Mouse (Mus musculus): ENCODE results near the gene Abi1.
"Not testable (repeated sequence)": the region's sequence is repeated elsewhere in the genome, so short reads cannot be mapped to it uniquely, and the experiment has no call there.

Abi1 gene

DNA sequence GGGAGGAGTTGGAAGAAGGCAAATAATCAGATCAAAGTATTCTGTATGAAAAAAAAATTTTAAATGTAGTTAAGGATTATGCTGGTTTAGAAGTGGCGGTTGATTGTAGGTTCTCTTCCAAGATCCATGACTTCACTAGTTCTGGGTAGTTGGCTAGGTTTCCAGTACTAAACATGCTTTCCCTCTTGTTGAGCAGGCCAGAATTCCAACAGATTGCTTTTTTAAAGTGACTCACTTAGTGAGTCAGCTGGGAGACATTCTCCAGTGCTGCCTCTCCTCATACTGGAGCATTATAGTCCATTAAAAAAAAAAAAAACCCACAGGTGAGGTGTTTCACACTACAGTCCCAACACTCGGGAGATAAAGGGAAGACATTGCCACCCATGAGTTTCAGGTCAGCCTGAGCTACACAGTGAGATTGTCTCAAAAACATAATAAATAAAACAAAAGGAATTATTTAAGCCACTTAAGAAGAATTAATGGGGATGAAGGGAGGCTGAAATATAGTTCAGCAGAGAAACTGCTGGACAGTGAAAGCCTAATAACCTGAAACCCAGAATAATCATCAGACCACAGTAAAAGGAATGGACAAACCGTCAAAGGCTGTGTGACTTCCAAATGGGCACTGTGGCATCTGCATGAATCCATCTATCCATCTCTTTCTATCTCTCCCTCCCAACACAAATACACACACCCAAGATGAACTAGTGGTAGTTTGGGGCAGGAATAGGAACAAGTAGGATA, 5.2 kb downstream of the Abi1 start:
- no peak for DNase-seq (ENCODE audit: low read depth, low spot score)

- DNase-seq (ENCODE audit: low read depth, low spot score), result no peak
Observed at GRCm38 (mm10) chr2:23030631-23031030, 9.4 kb downstream of the Abi1 start.

GRCm38 (mm10) chr2:23028826-23029225, 11.2 kb downstream of the Abi1 start:
- DNase-seq (ENCODE audit: low read depth, low spot score), result no peak

DNA sequence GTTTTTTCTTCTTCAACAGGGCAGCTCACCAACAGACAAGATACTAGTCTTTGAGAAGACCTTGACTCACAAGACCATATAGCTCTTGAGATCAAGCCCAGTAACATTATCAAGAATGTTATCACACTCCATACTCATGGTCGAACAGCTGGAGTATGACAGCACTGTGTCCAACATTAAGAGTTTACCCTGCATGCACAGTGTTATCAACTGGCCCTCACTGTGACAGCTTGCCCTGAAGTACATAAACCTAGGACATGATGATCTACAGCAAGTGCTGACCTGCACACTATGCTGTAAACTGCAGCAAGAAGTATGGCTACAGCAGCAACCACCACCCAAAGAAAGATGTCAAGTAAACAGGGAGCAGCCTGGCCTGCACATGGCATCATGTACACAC, 13.7 kb downstream of the Abi1 start:
- no peak for DNase-seq (ENCODE audit: low read depth, low spot score)

- DNase-seq (ENCODE audit: low read depth, low spot score), result no peak
Observed at GRCm38 (mm10) chr2:23023714-23024282, 16.2 kb downstream of the Abi1 start.

- DNase-seq (ENCODE audit: low read depth, low spot score), result no peak
Observed at GRCm38 (mm10) chr2:23023023-23023422, 17.0 kb downstream of the Abi1 start.

DNA sequence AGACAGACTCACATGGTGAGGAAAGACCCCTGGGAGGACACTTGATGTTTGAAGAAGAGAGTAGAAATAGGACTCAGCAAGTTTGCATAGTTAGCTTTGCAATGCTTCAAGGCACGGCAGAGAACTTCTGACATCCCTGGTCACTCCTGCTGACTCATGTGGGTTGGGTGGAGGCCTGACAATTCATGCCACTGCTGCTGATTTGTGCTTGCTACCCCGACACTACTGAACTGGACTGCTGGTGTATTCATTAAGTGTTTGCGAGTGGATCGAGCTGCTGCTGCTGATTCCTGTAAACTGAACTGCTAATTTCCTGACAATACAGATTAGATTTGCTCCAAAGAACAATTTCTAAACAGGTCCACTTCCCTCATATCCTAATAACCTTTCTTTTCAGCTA, 18.3 kb downstream of the Abi1 start:
- no peak for DNase-seq (ENCODE audit: low read depth, low spot score)

DNA sequence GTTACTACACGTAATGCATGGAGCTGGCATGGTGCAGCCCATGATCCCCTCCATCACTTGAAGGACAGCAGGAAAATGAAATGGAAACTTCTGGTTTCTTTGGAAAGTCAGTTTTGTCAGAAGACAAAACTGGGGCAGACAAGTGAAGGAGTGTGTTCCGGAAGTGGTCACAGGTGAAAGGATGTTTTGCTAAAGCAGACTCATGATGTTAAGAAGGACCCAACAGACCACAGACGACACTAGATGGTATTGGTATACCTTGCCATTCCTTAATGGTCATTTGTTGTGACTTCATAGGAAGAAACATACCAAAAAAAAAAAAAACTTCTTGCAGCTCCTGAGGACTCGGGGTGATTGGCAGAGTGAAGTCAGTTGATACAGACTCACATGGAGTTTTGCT, 18.7 kb downstream of the Abi1 start:
- no peak for DNase-seq (ENCODE audit: low read depth, low spot score)

- DNase-seq (ENCODE audit: low read depth, low spot score), result no peak
Observed at GRCm38 (mm10) chr2:23019170-23019569, 20.9 kb downstream of the Abi1 start.

DNA sequence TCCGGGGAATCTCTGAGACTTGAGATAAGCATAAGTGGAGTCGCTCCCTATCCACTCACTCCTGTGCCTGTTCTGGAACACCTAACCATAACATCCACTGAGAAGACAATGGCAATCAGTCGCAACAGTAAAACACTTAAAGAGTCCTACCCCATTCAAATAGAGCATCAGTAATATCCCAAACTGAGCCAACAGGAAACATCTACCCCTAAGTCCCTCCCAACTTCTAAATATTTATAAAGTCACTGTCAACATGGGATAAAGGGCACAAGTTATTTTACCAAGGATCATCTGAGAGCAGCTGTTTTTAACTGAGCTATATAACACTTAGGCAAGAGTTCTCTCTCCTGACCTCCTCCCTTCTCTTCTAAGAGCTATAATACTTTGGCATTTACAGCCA, 23.9 kb downstream of the Abi1 start:
- no peak for DNase-seq (ENCODE audit: low read depth, low spot score)

DNA sequence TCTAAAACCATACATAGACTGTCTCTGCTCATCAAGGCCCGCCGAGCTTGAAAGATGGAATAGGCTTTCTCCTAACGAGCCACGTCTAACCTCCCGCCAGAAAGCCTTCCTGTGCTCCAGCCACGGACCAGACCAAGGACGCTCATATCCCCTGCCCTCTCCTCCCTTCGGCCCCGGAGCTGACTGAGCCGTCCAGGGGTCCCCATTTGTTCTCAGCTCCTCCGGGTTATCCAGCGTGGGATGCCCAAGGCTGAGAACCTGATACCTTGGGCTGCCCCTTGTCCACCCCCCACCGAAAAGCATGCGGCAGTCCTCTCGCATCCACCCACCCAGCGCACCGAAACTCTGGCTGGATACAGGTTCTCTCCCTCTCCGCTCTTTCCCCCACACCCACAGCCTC, 24.7 kb downstream of the Abi1 start:
- DNase-seq (ENCODE audit: low read depth, low spot score), result no peak

- not testable (repeated sequence) for DNase-seq (ENCODE audit: low read depth, low spot score)
Observed at GRCm38 (mm10) chr2:23014935-23015334, 25.1 kb downstream of the Abi1 start.

DNA sequence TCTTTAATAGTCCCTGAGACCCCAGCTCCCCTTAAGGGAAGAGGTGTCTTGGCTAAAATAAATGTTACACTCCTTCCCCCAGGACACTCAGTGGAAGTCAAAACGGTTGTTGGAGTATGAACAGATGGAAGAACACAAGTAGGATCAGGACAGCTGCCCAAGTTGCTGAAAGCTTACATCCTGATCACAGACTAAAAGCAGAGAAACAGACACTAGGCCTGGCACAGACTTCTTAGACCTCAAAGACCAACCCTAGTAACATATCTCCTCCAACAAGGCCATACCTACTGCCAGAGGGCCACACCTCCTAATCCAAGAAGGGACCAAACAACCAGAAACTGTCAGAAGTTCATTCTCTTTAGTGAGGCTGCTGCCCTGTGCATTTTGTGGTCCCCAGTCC, 31.8 kb downstream of the Abi1 start:
- DNase-seq (ENCODE audit: low read depth, low spot score), result no peak

GRCm38 (mm10) chr2:23007577-23007976, 32.5 kb downstream of the Abi1 start:
- DNase-seq (ENCODE audit: low read depth, low spot score), result no peak

DNA sequence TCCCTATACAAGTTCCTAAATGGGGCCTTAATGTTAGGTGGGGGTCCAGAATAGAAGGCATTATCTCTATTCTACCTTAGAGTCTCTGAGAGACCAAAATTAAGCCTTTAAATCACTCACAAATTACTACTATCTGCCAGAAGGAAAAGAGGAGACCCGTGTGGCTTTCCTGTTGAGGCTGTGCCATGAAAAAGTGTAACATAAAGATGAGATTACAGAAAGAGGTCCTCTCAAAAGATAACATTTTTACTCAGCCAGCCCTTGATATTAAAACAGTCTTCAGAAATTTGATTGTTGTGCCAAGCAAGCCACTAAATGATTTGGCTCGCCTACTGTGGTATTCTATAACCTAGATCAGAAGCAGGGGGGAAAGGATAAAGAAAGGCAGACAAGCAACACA, 32.9 kb downstream of the Abi1 start:
- no peak for DNase-seq (ENCODE audit: low read depth, low spot score)

GRCm38 (mm10) chr2:23006219-23006618, 33.8 kb downstream of the Abi1 start:
- no peak for DNase-seq (ENCODE audit: low read depth, low spot score)

GRCm38 (mm10) chr2:23002637-23003036, 37.4 kb downstream of the Abi1 start:
- DNase-seq (ENCODE audit: low read depth, low spot score), result no peak

- DNase-seq (ENCODE audit: low read depth, low spot score), result no peak
Observed at GRCm38 (mm10) chr2:22999620-23000019, 40.4 kb downstream of the Abi1 start.

DNA sequence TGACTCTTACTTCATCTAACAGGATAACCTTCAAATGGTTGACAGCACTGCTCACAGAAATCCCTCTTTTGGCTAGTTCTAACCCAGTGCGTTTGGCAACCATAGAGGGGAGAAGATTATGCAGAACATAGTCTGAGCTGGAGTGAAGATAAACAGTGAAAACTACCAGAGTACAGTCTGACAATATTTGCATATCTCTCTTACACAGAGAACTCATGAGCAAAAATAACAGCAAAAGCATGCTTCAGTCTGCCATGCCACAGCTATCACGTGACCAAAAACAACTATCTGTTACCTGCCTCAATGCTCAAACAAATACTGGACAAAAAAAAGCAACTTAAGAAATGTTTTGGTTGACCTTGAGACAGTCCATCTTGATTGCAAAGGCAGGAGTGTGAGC, 41.2 kb downstream of the Abi1 start:
- peak; percentile 73 for DNase-seq (ENCODE audit: low read depth, low spot score)

DNA sequence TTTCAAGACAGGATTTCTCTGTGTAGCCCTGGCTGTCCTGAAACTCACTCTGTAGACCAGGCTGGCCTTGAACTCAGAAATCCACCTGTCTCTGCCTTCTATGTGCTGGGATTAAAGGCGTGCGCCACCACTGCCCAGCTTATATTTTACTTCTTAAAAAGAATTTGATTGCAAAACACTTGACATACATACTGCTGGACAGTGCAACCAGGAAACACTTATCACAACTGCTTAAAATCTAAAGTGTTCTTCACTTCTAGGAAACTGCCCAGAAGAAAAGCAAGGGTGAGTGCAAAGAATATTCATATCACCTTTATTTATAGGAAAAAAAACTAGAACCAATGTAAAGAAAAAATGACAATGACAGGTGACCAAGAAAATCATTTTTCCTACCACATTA, 42.0 kb downstream of the Abi1 start:
- no peak for DNase-seq (ENCODE audit: low read depth, low spot score)

- DNase-seq (ENCODE audit: low read depth, low spot score), result no peak
Observed at GRCm38 (mm10) chr2:22996071-22996470, 44.0 kb downstream of the Abi1 start.

DNA sequence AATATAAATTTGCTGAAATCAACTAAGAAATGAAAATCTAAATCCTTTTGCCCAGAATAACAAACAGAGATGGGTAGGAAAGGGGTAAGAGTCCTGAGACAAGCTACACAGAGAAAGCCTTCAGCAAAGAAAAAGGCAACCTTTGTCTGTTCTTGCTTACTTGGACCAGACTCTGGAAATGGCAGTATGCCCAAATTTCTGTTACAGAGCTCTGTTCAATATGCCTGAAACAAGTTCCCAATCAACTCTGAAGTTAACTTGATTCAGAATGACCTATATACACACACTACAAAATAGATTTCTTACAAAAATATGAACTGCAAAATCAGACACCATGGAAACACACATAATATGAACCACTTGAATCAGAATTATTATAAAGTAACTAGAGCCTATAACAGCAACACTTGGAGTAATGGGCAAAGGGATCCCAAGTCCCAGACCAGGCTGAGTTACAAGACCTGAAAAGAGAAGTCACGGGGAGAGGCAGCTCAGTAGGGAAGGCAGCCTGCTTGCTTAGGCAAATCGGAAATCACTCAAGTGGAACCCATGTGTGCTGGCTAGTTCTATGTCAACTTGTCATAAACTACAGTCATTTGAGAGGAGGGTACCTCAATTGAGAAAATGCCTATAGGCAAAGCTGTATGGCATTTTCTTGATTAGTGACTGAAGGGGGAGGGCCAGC, 53.9 kb downstream of the Abi1 start:
- DNase-seq (ENCODE audit: low read depth, low spot score), result peak; percentile 83

DNA sequence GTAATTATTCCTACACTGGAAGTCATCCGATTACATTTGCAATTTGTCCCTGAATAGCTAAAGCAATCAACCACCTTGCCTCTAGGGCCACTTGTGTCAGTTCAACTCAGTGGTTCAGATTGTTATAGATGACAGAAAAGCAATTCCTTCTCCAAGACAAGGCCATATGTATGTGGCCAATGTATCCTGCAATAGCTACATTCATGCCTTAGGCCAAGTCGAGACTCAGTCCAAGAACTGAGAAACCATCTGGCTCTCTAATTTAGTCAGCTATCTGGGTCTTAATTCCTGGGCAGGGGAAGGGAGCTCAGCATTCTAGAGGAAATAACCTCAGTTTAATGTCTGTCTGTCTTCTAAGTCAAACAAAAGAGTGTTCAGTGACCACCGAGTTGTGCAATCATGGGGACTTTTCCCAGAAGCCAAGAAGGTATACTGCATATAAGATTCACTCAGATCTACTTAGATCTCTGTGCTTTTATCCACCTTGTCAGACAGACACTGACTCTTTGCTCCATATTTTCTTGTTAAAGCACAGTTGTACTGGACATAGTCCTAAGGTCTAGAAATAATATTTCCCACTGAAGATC, 62.6 kb downstream of the Abi1 start:
- no peak for DNase-seq (ENCODE audit: low read depth, low spot score)
